Mouse (Mus musculus): ENCODE measurements at regions not wholly inside any gene's neighbourhood (a gene's known extent, or its start where the extent isn't known, plus 50 kb on each side); places are given as distances from the start of the nearest gene placed in this dataset.

DNA sequence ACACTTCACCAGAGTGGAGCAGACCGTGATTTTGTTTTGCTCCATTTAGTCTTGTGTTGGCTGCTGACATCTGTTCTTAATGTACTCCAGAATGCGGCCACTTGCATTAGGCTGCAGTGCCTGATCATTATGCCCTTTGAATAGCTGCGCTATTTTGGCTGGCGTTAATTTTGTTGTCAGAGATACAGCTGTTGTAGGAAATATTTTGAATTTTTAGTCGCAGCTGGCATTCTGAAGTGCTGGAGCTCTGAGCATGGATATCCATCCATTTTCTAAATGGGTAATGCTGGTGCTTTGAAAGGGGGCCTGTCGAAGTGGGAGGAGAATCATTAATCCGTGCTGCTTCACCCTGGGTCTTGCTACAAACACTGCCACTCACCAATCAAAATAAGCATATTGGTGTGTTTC is 275.1 kb downstream of the Adamts20 start:
- no peak overlapping the region for H3K4me3 ChIP-seq (ENCODE audit: low read depth, low read length)
- WGBS (ENCODE audit: insufficient replicate concordance) = 75% methylated on average over 7 of the region's 7 CpGs
- no peak overlapping the region for H3K9ac ChIP-seq (replicated peaks)

DNA sequence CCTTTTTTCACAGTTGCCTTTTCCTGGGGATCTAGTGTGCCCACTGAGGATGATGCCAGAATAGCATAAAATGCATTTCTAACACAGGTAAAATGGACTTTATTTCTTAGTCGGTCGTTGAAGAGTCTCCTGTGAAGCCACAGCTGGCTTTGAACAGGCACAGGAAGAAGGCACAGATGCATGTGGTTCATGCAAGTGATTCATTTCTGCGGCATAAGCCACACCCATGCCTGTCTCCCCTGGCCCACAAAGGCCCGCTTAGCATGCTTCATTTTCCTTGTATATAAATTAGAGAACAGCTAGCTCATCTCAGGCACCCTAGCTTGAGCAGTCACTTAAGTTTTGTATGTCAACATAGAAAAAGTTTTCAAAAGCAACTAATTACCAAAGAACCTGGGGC is 277.6 kb downstream of the Adamts20 start:
- H3K4me1 ChIP-seq (ENCODE audit: insufficient read depth) = no peaks in the 10 kb centered on the region
- ATAC-seq (no peak), DNase-seq (no peak)
- 54% methylated on average over 4 of the region's 4 CpGs for WGBS (ENCODE audit: insufficient replicate concordance)
- no peaks in the 10 kb centered on the region for H3K36me3 ChIP-seq (replicated peaks; ENCODE audit: insufficient read depth, low read length)
- no peaks in the 10 kb centered on the region for H3K27me3 ChIP-seq (ENCODE audit: insufficient read depth, low read length)
- no peak overlapping the region for H3K4me2 ChIP-seq (ENCODE audit: low read depth, low read length)
- no peak overlapping the region for H3K27ac ChIP-seq (ENCODE audit: low read depth)
- H3K9ac ChIP-seq (replicated peaks) = no peak overlapping the region
- H3K4me3 ChIP-seq (ENCODE audit: low read depth, low read length) = no peak overlapping the region
- TF ChIP-seq EP300 (IDR thresholded peaks at IDR 0.05; ENCODE audit: low read depth) = no peak
- H3K9me3 ChIP-seq (ENCODE audit: low read length) = no peaks in the 10 kb centered on the region

More for the DNA sequence above, 275.1 kb downstream of the Adamts20 start:
- DNase-seq (no peak), ATAC-seq (no peak)
- Histone ChIP-seq H3K4me2 (ENCODE audit: low read depth, low read length) (no peak overlapping the region), H3K4me1 (ENCODE audit: insufficient read depth) (no peaks in the 10 kb centered on the region), H3K27ac (ENCODE audit: low read depth) (no peak overlapping the region), H3K9me3 (ENCODE audit: low read length) (no peaks in the 10 kb centered on the region), H3K36me3 (replicated peaks; ENCODE audit: insufficient read depth, low read length) (no peaks in the 10 kb centered on the region), H3K27me3 (ENCODE audit: insufficient read depth, low read length) (no peaks in the 10 kb centered on the region)
- TF ChIP-seq EP300 (IDR thresholded peaks at IDR 0.05; ENCODE audit: low read depth) (no peak), CTCF (IDR thresholded peaks at IDR 0.05; ENCODE audit: low read depth) (no peak)

DNA sequence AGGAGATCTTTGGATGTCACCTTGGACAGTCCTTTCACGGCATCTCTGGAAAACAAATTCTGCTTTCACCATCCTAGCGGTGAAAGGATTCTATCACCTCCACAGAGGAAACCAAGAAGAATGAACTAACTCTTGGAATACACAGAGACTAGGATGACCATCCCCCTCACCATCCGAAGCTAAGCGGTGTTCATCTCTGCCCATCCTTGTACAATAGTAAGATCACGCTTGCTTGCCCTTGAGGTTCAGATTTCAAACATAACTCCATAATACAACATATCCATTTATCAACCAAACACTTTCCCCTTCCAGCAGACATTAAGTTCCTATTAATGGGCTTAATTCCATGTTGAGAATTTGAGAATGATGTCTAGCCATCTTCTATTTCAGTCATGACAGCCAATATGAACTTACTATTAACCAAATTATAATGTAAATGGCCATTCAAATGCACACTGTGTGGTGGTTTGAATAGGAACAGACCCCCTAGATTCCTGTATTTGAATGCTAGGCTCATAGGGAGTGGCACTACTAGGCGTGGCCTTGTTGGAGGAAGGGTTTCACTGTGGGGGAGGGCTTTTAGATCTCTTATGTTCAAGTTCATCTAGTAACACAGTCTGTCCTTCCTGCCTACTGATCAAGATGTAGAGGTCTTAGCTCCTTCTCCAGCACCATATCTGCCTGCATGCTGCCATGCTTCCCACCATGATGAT is 281.4 kb downstream of the Adamts20 start:
- no peaks in the 10 kb centered on the region for H3K9me3 ChIP-seq (ENCODE audit: low read length)
- WGBS (ENCODE audit: insufficient replicate concordance) = 79% methylated on average over 6 of the region's 6 CpGs
- no peak overlapping the region for H3K4me2 ChIP-seq (ENCODE audit: low read depth, low read length)
- DNase-seq (no peak), ATAC-seq (no peak)
- no peak overlapping the region for H3K27ac ChIP-seq (ENCODE audit: low read depth)
- TF ChIP-seq EP300 (IDR thresholded peaks at IDR 0.05; ENCODE audit: low read depth) = no peak
- no peak for TF ChIP-seq CTCF (IDR thresholded peaks at IDR 0.05; ENCODE audit: low read depth)
- H3K27me3 ChIP-seq (ENCODE audit: insufficient read depth, low read length) = no peaks in the 10 kb centered on the region
- H3K36me3 ChIP-seq (replicated peaks; ENCODE audit: insufficient read depth, low read length) = no peaks in the 10 kb centered on the region
- no peak overlapping the region for H3K9ac ChIP-seq (replicated peaks)
- H3K4me1 ChIP-seq (ENCODE audit: insufficient read depth) = no peaks in the 10 kb centered on the region
- no peak overlapping the region for H3K4me3 ChIP-seq (ENCODE audit: low read depth, low read length)

DNA sequence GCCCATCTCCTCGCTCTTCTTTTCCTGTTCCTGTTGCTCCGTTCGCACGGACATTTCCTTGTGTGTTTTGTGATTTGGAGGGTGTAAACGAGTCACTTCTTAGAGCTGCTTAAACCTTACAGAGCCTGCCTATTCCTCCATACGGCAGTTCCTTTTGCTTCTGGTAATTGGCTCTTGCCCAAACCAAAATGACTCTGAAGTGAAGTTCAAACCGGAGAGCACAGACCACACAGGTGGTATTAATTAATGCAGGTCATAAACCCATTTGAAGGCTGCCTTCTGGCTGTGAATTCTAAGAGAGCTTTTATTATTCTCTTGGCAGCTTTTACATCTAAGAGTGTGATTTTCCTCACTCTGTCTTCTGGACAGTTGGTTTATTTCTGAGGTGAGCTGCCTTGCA is 291.1 kb downstream of the Adamts20 start:
- TF ChIP-seq EP300 (IDR thresholded peaks at IDR 0.05; ENCODE audit: low read depth) (no peak), CTCF (IDR thresholded peaks at IDR 0.05; ENCODE audit: low read depth) (no peak)
- ATAC-seq (no peak), DNase-seq (no peak)
- Histone ChIP-seq H3K4me3 (ENCODE audit: low read depth, low read length) (no peak overlapping the region), H3K4me1 (ENCODE audit: insufficient read depth) (no peaks in the 10 kb centered on the region), H3K36me3 (replicated peaks; ENCODE audit: insufficient read depth, low read length) (no peaks in the 10 kb centered on the region), H3K4me2 (ENCODE audit: low read depth, low read length) (no peak overlapping the region), H3K9me3 (ENCODE audit: low read length) (no peaks in the 10 kb centered on the region), H3K27ac (ENCODE audit: low read depth) (no peak overlapping the region), H3K9ac (replicated peaks) (no peak overlapping the region), H3K27me3 (ENCODE audit: insufficient read depth, low read length) (no peaks in the 10 kb centered on the region)
- WGBS (ENCODE audit: insufficient replicate concordance) = 70% methylated on average over 7 of the region's 7 CpGs

DNA sequence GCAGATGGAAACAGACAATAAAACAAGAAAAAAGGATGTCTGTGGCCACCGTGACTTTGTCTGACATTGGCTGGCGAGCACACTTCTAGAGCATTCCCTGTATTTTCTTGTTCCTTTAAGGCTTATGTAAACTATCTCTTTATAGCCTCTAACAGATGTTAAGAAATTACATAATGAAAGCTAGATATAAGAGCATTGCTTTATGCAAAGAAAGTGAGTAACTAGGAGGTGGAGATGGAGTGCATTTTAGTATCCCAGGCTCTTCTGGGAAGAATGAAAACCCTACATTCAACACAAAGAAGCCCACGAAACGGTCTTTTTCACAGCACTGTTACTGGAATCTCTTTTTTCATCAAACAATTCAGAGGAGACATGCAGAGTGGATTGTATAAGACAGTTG is 304.4 kb downstream of the Adamts20 start:
- WGBS (ENCODE audit: insufficient replicate concordance) = 80% methylated on average over 4 of the region's 4 CpGs
- H3K9me3 ChIP-seq (ENCODE audit: low read length) = no peaks in the 10 kb centered on the region; the same call in 1 of the 2 replicates
- TF ChIP-seq EP300 (IDR thresholded peaks at IDR 0.05; ENCODE audit: low read depth) (no peak), CTCF (IDR thresholded peaks at IDR 0.05; ENCODE audit: low read depth) (no peak)
- H3K4me2 ChIP-seq (ENCODE audit: low read depth, low read length) = no peak overlapping the region
- H3K27ac ChIP-seq (ENCODE audit: low read depth) = no peak overlapping the region
- H3K27me3 ChIP-seq (ENCODE audit: insufficient read depth, low read length) = no peaks in the 10 kb centered on the region
- no peaks in the 10 kb centered on the region for H3K4me1 ChIP-seq (ENCODE audit: insufficient read depth)
- no peak overlapping the region for H3K4me3 ChIP-seq (ENCODE audit: low read depth, low read length)
- no peaks in the 10 kb centered on the region for H3K36me3 ChIP-seq (replicated peaks; ENCODE audit: insufficient read depth, low read length)
- no peak overlapping the region for H3K9ac ChIP-seq (replicated peaks)
- no peak for DNase-seq
- ATAC-seq = no peak

DNA sequence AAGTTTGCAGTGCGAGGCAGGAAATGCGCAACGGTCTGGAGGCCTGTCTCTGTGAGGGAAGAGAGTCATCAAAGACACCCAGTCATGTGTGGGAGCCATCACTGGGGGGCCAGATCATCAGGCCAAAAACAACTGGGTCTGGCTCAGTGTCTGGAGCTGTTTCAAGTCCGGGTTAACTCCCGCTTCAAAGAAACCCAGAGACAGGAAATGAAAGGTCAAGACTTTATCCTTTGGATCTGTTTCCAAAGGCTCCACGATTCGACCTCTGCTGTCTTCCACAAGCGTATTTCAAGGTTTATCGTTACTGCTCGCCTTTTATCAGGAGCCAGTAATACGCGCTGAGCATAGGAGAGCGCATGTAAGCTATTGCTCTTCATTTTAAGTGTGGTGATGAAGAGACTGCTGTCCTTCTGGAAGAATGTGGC is 325.7 kb downstream of the Adamts20 start:
- Histone ChIP-seq H3K27me3 (ENCODE audit: insufficient read depth, low read length) (no peaks in the 10 kb centered on the region), H3K9ac (replicated peaks) (no peak overlapping the region), H3K27ac (ENCODE audit: low read depth) (no peak overlapping the region), H3K36me3 (replicated peaks; ENCODE audit: insufficient read depth, low read length) (no peaks in the 10 kb centered on the region), H3K9me3 (ENCODE audit: low read length) (no peaks in the 10 kb centered on the region), H3K4me2 (ENCODE audit: low read depth, low read length) (no peak overlapping the region), H3K4me3 (ENCODE audit: low read depth, low read length) (no peak overlapping the region), H3K4me1 (ENCODE audit: insufficient read depth) (no peaks in the 10 kb centered on the region)
- DNase-seq (no peak), ATAC-seq (no peak)
- TF ChIP-seq CTCF (IDR thresholded peaks at IDR 0.05; ENCODE audit: low read depth) = no peak
- no peak for TF ChIP-seq EP300 (IDR thresholded peaks at IDR 0.05; ENCODE audit: low read depth)
- WGBS (ENCODE audit: insufficient replicate concordance) = 61% methylated on average over 13 of the region's 13 CpGs
